In the genomic region with DNA sequence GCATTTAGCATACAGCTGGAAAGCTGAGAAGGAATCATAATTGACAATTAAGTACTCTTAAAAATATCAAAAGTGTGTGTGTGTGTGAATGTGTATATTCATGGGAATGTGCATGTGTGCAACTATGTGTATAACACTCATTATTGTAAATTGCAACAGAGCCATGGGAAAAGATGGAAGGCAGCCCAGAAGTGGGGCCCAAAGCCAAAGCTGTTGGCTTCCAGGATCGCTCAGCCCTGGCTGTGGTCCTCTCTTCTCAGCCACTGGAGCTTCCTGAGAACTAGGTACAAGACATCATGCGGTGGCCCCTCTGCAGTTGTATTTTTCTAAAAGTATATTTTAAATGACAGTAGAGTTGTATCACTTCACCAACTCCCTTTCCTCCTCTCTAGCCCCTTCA, we compare ENCODE assay signal across 10 mouse cellular contexts. TPM values are rescaled to one million over a fixed set of nuclear protein-coding genes. Genes with fewer than 3 reads are reported as not detected.
DNase-seq lines count a peak whose midpoint lies in the region; ATAC-seq and TF ChIP-seq lines count a peak whose summit lies in the region.
"Had no signal": no experiment of that assay in that cellular context is flagged by ENCODE, and none has a peak within 500 bp of the region (broad histone marks: within the 10 kb centered on the region; RNA-seq: fewer than 3 reads in every experiment).

No protein-coding gene starts in this region.

- peak; percentile 15 to 21 for DNase-seq in kidney, postnatal 4 days
- DNase-seq in kidney, adult 2 months = no peak
- peak; percentile 48 for DNase-seq in adrenal gland, postnatal 14 days
- peak; percentile 77 for DNase-seq in fibroblast of lung, adult 2 months (ENCODE audit: low read depth)
- no peak for DNase-seq in spleen, adult 12 weeks (ENCODE audit: low spot score)
- DNase-seq in left cerebral cortex, adult 8-10 months (ENCODE audit: low spot score in 2 of 2) = no peak
- DNase-seq: liver, postnatal 0 days; right cerebral cortex, adult 18-20 months; thymus, postnatal 14 days had no signal

- TF ChIP-seq CTCF in kidney, adult 2 months (conservative IDR thresholded peaks at IDR 0.05; ENCODE audit: insufficient read depth, insufficient read length, low read depth, low read length) = no peak

- H3K36me3 ChIP-seq in kidney, adult 2 months (ENCODE audit: control insufficient read depth, insufficient read depth, low read length) = no peaks in the 10 kb centered on the region
- H3K36me3 ChIP-seq in lung, embryonic 16.5 days (ENCODE audit: control insufficient read depth, insufficient read depth, low read length) = no peaks in the 10 kb centered on the region

- TF ChIP-seq POLR2A in kidney, adult 2 months (IDR thresholded peaks at IDR 0.05; ENCODE audit: low read depth, low read length) = no peak

- WGBS in kidney, adult 2 months = 92% methylated on average over 2 of the region's 2 CpGs
- 68% methylated on average over 2 of the region's 2 CpGs for WGBS in lung, embryonic 16.5 days

- H3K9ac ChIP-seq in lung, embryonic 16.5 days (ENCODE audit: low read length) = no peak overlapping the region
- H3K9ac ChIP-seq: liver, postnatal 0 days had no signal

- no peaks in the 10 kb centered on the region for H3K27me3 ChIP-seq in kidney, adult 2 months (replicated peaks; ENCODE audit: control insufficient read depth, insufficient read depth, low read length)
- H3K27me3 ChIP-seq in lung, embryonic 16.5 days (ENCODE audit: control insufficient read depth, insufficient read depth, low read depth, low read length) = no peaks in the 10 kb centered on the region

- ATAC-seq in lung, embryonic 16.5 days (ENCODE audit: low read depth) = peak; percentile 63
- ATAC-seq: liver, postnatal 0 days had no signal

- H3K4me2 ChIP-seq in lung, embryonic 16.5 days (ENCODE audit: low read depth, low read length) = no peak overlapping the region

- H3K27ac ChIP-seq in kidney, adult 2 months (ENCODE audit: insufficient read depth, low read depth, low read length) = no peak overlapping the region
- H3K27ac ChIP-seq in lung, embryonic 16.5 days (ENCODE audit: low read length) = no peak overlapping the region

- no peaks in the 10 kb centered on the region for H3K4me1 ChIP-seq in kidney, adult 2 months (ENCODE audit: control insufficient read depth, insufficient read depth, low read length)
- peaks cover 5% of the 10 kb centered on the region; the same call in 1 of the 2 replicates for H3K4me1 ChIP-seq in lung, embryonic 16.5 days (replicated peaks; ENCODE audit: control insufficient read depth, insufficient read depth, low read length)

- H3K9me3 ChIP-seq in lung, embryonic 16.5 days (ENCODE audit: control insufficient read depth, low read length) = no peaks in the 10 kb centered on the region

- H3K4me3 ChIP-seq in kidney, adult 2 months (ENCODE audit: insufficient read depth, low read depth, low read length) = no peak overlapping the region
- no peak overlapping the region for H3K4me3 ChIP-seq in lung, embryonic 16.5 days (ENCODE audit: low read length)

RNA-seq across cellular contexts. Expression of a gene that starts 44.0 kb away (rescaled TPM):
- 3.3 and 3.4 TPM in 2 replicates for polyA plus RNA-seq in kidney, adult 2 months (2012; rRNA removed)
- 6.6 and 6.9 TPM in 2 replicates for total RNA-seq in adrenal gland, postnatal 14 days (2021)
- polyA plus RNA-seq in lung, embryonic 16.5 days (2015; fragmentation: Nextera tagmentation; extraction: Ambion mirVana) = 11.2 and 11.7 TPM in 2 replicates
- 1 to 10 TPM; 1.9 to 3.6 (median 2.6) TPM for total RNA-seq in left cerebral cortex, adult 8-10 months (2022)

Comparison
In these comparisons a context has a peak if more than half of its experiments do, and no peak if none do; other contexts are left out.
1. DNase-seq: peak in kidney, postnatal 4 days (2 of 2), adrenal gland, postnatal 14 days (single experiment) and fibroblast of lung, adult 2 months (single experiment); none in kidney, adult 2 months (single experiment), spleen, adult 12 weeks (single experiment) and left cerebral cortex, adult 8-10 months (0 of 2).